Mouse (Mus musculus): Measurements from ENCODE around the gene Zfp273.
"Not testable (repeated sequence)": the region's sequence is repeated elsewhere in the genome, so short reads cannot be mapped to it uniquely, and the experiment has no call there.

DNA sequence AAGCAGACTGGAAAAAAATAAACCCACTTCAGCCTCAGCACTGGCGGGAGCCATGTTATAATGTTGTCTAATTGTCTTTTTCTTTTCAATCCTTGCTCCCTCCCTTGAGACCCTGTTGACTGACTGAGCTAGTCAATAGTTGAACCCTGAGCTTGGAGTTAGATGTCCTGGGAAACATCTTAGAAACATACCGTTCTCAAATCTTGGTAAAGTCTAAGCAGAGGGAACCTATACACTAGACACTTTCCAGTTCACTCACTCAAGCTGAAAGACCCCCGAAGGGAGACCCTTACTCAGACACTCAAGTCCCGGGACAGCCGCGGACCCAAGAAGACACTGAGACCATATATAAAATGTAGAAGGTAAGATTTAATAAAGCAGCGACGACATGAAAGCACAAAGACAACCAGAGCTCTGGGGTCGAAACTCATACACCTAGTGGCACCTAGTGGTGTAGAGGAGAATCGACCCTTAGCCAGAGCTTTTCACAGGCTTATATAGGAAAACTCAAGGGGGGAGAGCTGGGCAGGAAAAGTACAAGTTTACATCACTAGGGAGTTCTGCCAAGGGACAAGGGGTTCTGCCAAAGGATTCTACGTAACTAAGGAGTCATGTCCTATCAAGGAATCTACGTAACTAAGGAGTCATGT, 62.6 kb downstream of the Zfp273 start:
- not testable (repeated sequence) for TF ChIP-seq CTCF (IDR thresholded peaks at IDR 0.05; ENCODE audit: borderline replicate concordance, extremely low read depth, insufficient read depth, insufficient read length); POLR2A (IDR thresholded peaks at IDR 0.05; ENCODE audit: borderline replicate concordance, extremely low read depth, insufficient read depth, insufficient read length, poor library complexity, severe bottlenecking)

Measured in brain, embryonic 14.5 days (tissue).